8 mouse cellular contexts compared by ENCODE assay signal in the genomic region with DNA sequence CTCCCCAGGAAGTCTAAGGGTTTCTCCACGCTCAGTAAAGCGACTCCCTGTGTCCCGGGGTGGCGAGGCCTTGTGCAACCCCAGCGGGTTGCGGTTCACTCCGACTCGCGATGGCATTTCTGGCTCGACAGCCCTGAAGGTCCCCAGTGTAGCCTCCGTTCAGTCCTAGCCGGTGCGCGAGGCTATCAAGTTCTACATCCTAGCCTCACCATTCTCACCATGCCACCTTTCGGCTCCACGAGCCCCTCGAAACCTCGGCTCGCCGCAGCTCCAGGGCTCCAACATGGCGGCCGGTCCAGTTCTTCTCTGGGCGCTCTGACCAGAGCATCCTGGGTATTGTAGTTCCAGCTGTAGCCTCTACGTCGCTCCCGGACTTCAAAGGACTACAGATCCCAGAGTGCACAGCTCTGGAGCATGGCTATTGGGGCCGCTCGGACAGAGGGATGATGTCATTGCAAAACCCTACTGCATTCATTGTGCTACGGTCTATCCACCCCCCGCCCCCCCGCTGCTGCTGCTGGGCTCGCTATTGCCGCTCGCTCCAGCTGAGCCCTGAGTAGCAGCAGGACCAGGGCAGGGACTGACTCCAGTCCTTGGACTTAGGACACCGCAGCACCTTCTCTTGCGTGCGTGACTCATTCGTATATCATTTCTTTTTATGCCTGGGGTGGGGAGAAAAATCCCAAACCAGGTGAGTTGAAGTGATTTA. TPM values are rescaled to one million over a fixed set of nuclear protein-coding genes. Genes with fewer than 3 reads are reported as not detected.
A peak's percentile ranks its signal among the peaks of the same experiment; 100 is the strongest.
DNase-seq lines count a peak whose midpoint lies in the region; ATAC-seq lines count a peak whose summit lies in the region.

Gene Rab30 (plus strand): TSS at position 452 of the 709 bp plus-strand sequence.

- H3K4me3 ChIP-seq in heart, embryonic 14.5 days (ENCODE audit: control insufficient read depth in 1 of 2, insufficient read depth in 1 of 2, low read depth in 1 of 2, low read length in 2 of 2): peak within 1 kb of the TSS; percentile 62 to 88
- peak within 1 kb of the TSS; percentile 86 for H3K4me3 ChIP-seq in liver, embryonic 13.5 days (replicated peaks)
- H3K4me3 ChIP-seq in stomach, embryonic 16.5 days (replicated peaks; ENCODE audit: low read length): peak within 1 kb of the TSS; percentile 69

- ATAC-seq in CD4-positive, CD25-positive, alpha-beta regulatory T cell, adult 4 months: peak; percentile 96
- ATAC-seq in heart, embryonic 14.5 days (ENCODE audit: insufficient number of reproducible peaks, insufficient read depth, low FRiP score, low read depth): peak; percentile 100
- ATAC-seq in liver, embryonic 13.5 days (ENCODE audit: low read depth): peak; percentile 99
- peak; percentile 100 for ATAC-seq in stomach, embryonic 16.5 days (ENCODE audit: insufficient read depth, low FRiP score)

- peak within 1 kb of the TSS; percentile 98 for H3K9ac ChIP-seq in heart, embryonic 14.5 days (ENCODE audit: low read length)
- peak within 1 kb of the TSS; percentile 94 for H3K9ac ChIP-seq in liver, embryonic 13.5 days
- peak within 1 kb of the TSS; percentile 91 for H3K9ac ChIP-seq in stomach, embryonic 16.5 days (ENCODE audit: low read length)

- H3K9me3 ChIP-seq in heart, embryonic 14.5 days (ENCODE audit: control insufficient read depth, low read length): no peaks in the 10 kb centered on the region
- H3K9me3 ChIP-seq in liver, embryonic 13.5 days (replicated peaks): no peaks in the 10 kb centered on the region
- no peaks in the 10 kb centered on the region for H3K9me3 ChIP-seq in stomach, embryonic 16.5 days (replicated peaks; ENCODE audit: control insufficient read depth, low read length)

- peak within 1 kb of the TSS; percentile 89 for H3K4me2 ChIP-seq in heart, embryonic 14.5 days (ENCODE audit: low read length)
- peak within 1 kb of the TSS; percentile 97 for H3K4me2 ChIP-seq in liver, embryonic 13.5 days
- peak within 1 kb of the TSS; percentile 91 for H3K4me2 ChIP-seq in stomach, embryonic 16.5 days (ENCODE audit: low read depth, low read length)

- peaks cover 3 to 26% of the 10 kb centered on the region in 2 experiments; a peak in 3 of 4 replicates for H3K4me1 ChIP-seq in heart, embryonic 14.5 days (ENCODE audit: control insufficient read depth in 2 of 2, insufficient read depth in 2 of 2, low read length in 2 of 2)
- H3K4me1 ChIP-seq in liver, embryonic 13.5 days (replicated peaks): peaks cover 48% of the 10 kb centered on the region
- H3K4me1 ChIP-seq in stomach, embryonic 16.5 days (ENCODE audit: control insufficient read depth, insufficient read depth, low read length): peaks cover 24% of the 10 kb centered on the region

- H3K27ac ChIP-seq in heart, embryonic 14.5 days (replicated peaks in 1 of 2; ENCODE audit: control insufficient read depth in 1 of 2, insufficient read depth in 1 of 2, low read depth in 2 of 2, low read length in 2 of 2): peak within 1 kb of the TSS; percentile 72 to 95
- H3K27ac ChIP-seq in liver, embryonic 13.5 days: peak within 1 kb of the TSS; percentile 88
- H3K27ac ChIP-seq in stomach, embryonic 16.5 days (ENCODE audit: low read length): peak within 1 kb of the TSS; percentile 90

- H3K36me3 ChIP-seq in heart, embryonic 14.5 days (ENCODE audit: control insufficient read depth, insufficient read depth, low read length): peaks cover 29% of the 10 kb centered on the region
- peaks cover 30% of the 10 kb centered on the region for H3K36me3 ChIP-seq in liver, embryonic 13.5 days
- H3K36me3 ChIP-seq in stomach, embryonic 16.5 days (ENCODE audit: control insufficient read depth, insufficient read depth, low read length): no peaks in the 10 kb centered on the region

- H3K27me3 ChIP-seq in heart, embryonic 14.5 days (ENCODE audit: control insufficient read depth, insufficient read depth, low read length): no peaks in the 10 kb centered on the region
- H3K27me3 ChIP-seq in liver, embryonic 13.5 days: peaks cover 4% of the 10 kb centered on the region; the same call in 1 of the 2 replicates
- no peaks in the 10 kb centered on the region for H3K27me3 ChIP-seq in stomach, embryonic 16.5 days (ENCODE audit: control insufficient read depth, insufficient read depth, low read length)

- DNase-seq in c-Kit-negative CD71-positive TER-119-positive erythroid progenitor cells, embryonic 14.5 days (ENCODE audit: low read depth, low spot score): peak; percentile 95
- peak; percentile 98 for DNase-seq in fibroblast of lung, adult 2 months (ENCODE audit: low read depth)
- DNase-seq in kidney, postnatal 14 days: peak; percentile 98
- DNase-seq in liver, embryonic 13.5 days: peak; percentile 92
- peak; percentile 92 for DNase-seq in neural tube, embryonic 10.5 days (ENCODE audit: extremely low spot score, low spot score)

- WGBS in heart, embryonic 14.5 days: under 1% methylated on average over 38 of the region's 38 CpGs
- WGBS in liver, embryonic 13.5 days (ENCODE audit: insufficient replicate concordance): under 1% methylated on average over 38 of the region's 38 CpGs
- WGBS in stomach, embryonic 16.5 days: under 1% methylated on average over 38 of the region's 38 CpGs

RNA-seq across cellular contexts. Expression of gene Rab30, which starts in this region (rescaled TPM):
- under 1 TPM in 1 of 2 experiments, not detected in 1; 0.60 TPM for polyA plus RNA-seq in CD4-positive, CD25-positive, alpha-beta regulatory T cell, adult 4 months (2017; shearing (Covaris generic))
- polyA plus RNA-seq in heart, embryonic 14.5 days (2014; fragmentation: Nextera tagmentation; extraction: Ambion mirVana): 6.6 and 7.5 TPM in 2 replicates
- 6.1 and 7.1 TPM in 2 replicates for polyA plus RNA-seq in liver, embryonic 13.5 days (2015; fragmentation: Nextera tagmentation; extraction: Ambion mirVana)
- polyA plus RNA-seq in stomach, embryonic 16.5 days (2015; fragmentation: Nextera tagmentation; extraction: Ambion mirVana): 20.9 and 24.1 TPM in 2 replicates

Comparison
In these comparisons a context has a peak if more than half of its experiments do, and no peak if none do; other contexts are left out.
1. Peak in every context shown above with its lines: DNase-seq, ATAC-seq, H3K4me3 ChIP-seq and H3K27ac ChIP-seq.
2. Peak in ATAC-seq in CD4-positive, CD25-positive, alpha-beta regulatory T cell, adult 4 months; RNA of the gene not detected or under 1 TPM.